Mouse (Mus musculus) liver, adult 2 months (tissue): Measurements from ENCODE around the gene Slc17a3. TPM values are rescaled to one million over a fixed set of nuclear protein-coding genes. Genes with fewer than 3 reads are reported as not detected.

Experiments
- DNase-seq: peaks from one replicate; pipeline ENCODE4 v3.0.0-alpha.2; 2011; ENCODE audit warnings: low read depth, low spot score; ENCODE audit errors: extremely low read depth
- H3K27ac ChIP-seq: fragments of 200-500 bp; replicated peaks from 2 replicates; pipeline ENCODE4 v1.5.1; 2012; ENCODE audit warnings: low read depth, mild to moderate bottlenecking, control low read depth, inconsistent platforms, low read length; ENCODE audit not compliant: insufficient read depth
- H3K27me3 ChIP-seq: fragments of 200-500 bp; 2 replicates; pipeline ENCODE4 v1.6.1; 2012; ENCODE audit warnings: mild to moderate bottlenecking, moderate library complexity, low read length, inconsistent platforms; ENCODE audit not compliant: control insufficient read depth, insufficient read depth
- H3K36me3 ChIP-seq: fragments of 200-500 bp; 2 replicates; pipeline ENCODE4 v1.6.1; 2012; ENCODE audit warnings: low read length, inconsistent platforms; ENCODE audit not compliant: control insufficient read depth, insufficient read depth
- H3K4me1 ChIP-seq: fragments of 200-500 bp; 2 replicates; pipeline ENCODE4 v1.6.1; 2011; ENCODE audit warnings: low read length; ENCODE audit not compliant: control insufficient read depth, insufficient read depth
- H3K4me3 ChIP-seq: fragments of 200-500 bp; 2 replicates; pipeline ENCODE4 v1.5.1; 2011; ENCODE audit warnings: low read depth, mild to moderate bottlenecking, control low read depth, low read length, moderate library complexity; ENCODE audit not compliant: insufficient read depth
- H3K79me2 ChIP-seq: fragments of 200-500 bp; 2 replicates; pipeline ENCODE4 v1.6.1; 2012; ENCODE audit warnings: inconsistent platforms, mild to moderate bottlenecking, low read length, moderate library complexity; ENCODE audit not compliant: control insufficient read depth, insufficient read depth
- H3K9ac ChIP-seq: fragments of 200-500 bp; 2 replicates; pipeline ENCODE4 v1.6.1; 2012; ENCODE audit warnings: low read depth, mild to moderate bottlenecking, control low read depth, inconsistent platforms, low read length
- CTCF ChIP-seq: fragments of 200-500 bp; IDR thresholded peaks from 2 replicates; pipeline ENCODE4 v1.5.1; 2011; ENCODE audit warnings: low read depth, low read length, control low read depth
- POLR2A ChIP-seq: fragments of 200-500 bp; IDR thresholded peaks from 2 replicates; pipeline ENCODE4 v1.6.1; 2011; ENCODE audit warnings: low read length, control low read depth; ENCODE audit not compliant: insufficient read depth; ENCODE audit errors: extremely low read depth
- WGBS: fragments of 180-500 bp; shearing (Covaris S2); methylation state at CpG from one replicate; pipeline ENCODE4 v1.1.7; 2018; 5-methylcytosine and 5-hydroxymethylcytosine counted together
- polyA plus RNA-seq: library from polyadenylated mRNA; depleted of rRNA; stranded (reverse); fragments of >200 nt; gene quantifications from 2 replicates; pipeline ENCODE4 v1.2.3, GENCODE M21; 2012; rRNA removed
- total RNA-seq: library from RNA; depleted of rRNA; stranded (reverse); fragments of >200 nt; gene quantifications from 2 replicates; pipeline ENCODE4 v1.2.3, GENCODE M21; 2014; rRNA removed

Gene Slc17a3
- total RNA-seq (32.8 and 38.1 TPM in 2 replicates), polyA plus RNA-seq (34.5 and 39.7 TPM in 2 replicates)

GRCm38 (mm10) chr13:23839308-23839707, at the start of gene Slc17a3:
Gene Slc17a3 (plus strand): TSS chr13:23839434.
- peak within 1 kb of the TSS; percentile 79 for H3K27ac ChIP-seq
- peak within 1 kb of the TSS; percentile 46 for H3K9ac ChIP-seq
- TF ChIP-seq CTCF (0 out of 2 replicates have a peak, but pooled peaks have one; percentile 6), POLR2A (no peak)
- peak within 1 kb of the TSS; percentile 42 for H3K4me3 ChIP-seq
- H3K36me3 ChIP-seq, result peaks cover 5% of the 10 kb centered on the region; the same call in 1 of the 2 replicates
- H3K4me1 ChIP-seq, result peaks cover 34% of the 10 kb centered on the region
- peaks cover 6% of the 10 kb centered on the region; the same call in 1 of the 2 replicates for H3K79me2 ChIP-seq
- 17% methylated on average over 2 of the region's 2 CpGs for WGBS
- no peaks in the 10 kb centered on the region for H3K27me3 ChIP-seq
- peak; percentile 82 for DNase-seq

GRCm38 (mm10) chr13:23792520-23792919, 46.7 kb upstream of the Slc17a3 start:
- peak; percentile 79 for DNase-seq
- WGBS, result 10% methylated on average over 2 of the region's 2 CpGs
- Histone ChIP-seq H3K27ac (no peak overlapping the region), H3K4me1 (no peaks in the 10 kb centered on the region; the same call in 1 of the 2 replicates), H3K4me3 (no peak overlapping the region), H3K79me2 (no peaks in the 10 kb centered on the region), H3K36me3 (no peaks in the 10 kb centered on the region), H3K27me3 (no peaks in the 10 kb centered on the region), H3K9ac (no peak overlapping the region; the same call in 1 of the 2 replicates)
- TF ChIP-seq POLR2A (no peak), CTCF (peak; percentile 50)

- no peaks in the 10 kb centered on the region for H3K36me3 ChIP-seq
- no peak overlapping the region for H3K9ac ChIP-seq
- TF ChIP-seq CTCF (no peak), POLR2A (no peak)
- H3K27ac ChIP-seq, result no peak overlapping the region
- H3K4me3 ChIP-seq, result no peak overlapping the region
- no peak for DNase-seq
- H3K4me1 ChIP-seq, result no peaks in the 10 kb centered on the region
- H3K27me3 ChIP-seq, result no peaks in the 10 kb centered on the region
- H3K79me2 ChIP-seq, result no peaks in the 10 kb centered on the region; the same call in 1 of the 2 replicates
- WGBS, result 71% methylated on average over 5 of the region's 5 CpGs
Measured at GRCm38 (mm10) chr13:23799405-23799804, 39.8 kb upstream of the Slc17a3 start.

GRCm38 (mm10) chr13:23804532-23804931, 34.7 kb upstream of the Slc17a3 start:
- 25% methylated on average over 2 of the region's 2 CpGs for WGBS
- H3K4me3 ChIP-seq, result no peak overlapping the region
- no peaks in the 10 kb centered on the region for H3K27me3 ChIP-seq
- peaks cover 2% of the 10 kb centered on the region; the same call in 1 of the 2 replicates for H3K79me2 ChIP-seq
- H3K4me1 ChIP-seq, result peaks cover 1% of the 10 kb centered on the region; the same call in 1 of the 2 replicates
- H3K36me3 ChIP-seq, result no peaks in the 10 kb centered on the region; the same call in 1 of the 2 replicates
- DNase-seq, result peak; percentile 98
- no peak overlapping the region for H3K27ac ChIP-seq
- H3K9ac ChIP-seq, result no peak overlapping the region
- no peak for TF ChIP-seq POLR2A
- TF ChIP-seq CTCF, result no peak

GRCm38 (mm10) chr13:23806422-23807052, 32.7 kb upstream of the Slc17a3 start, which contains the start of gene Slc17a2:
Gene Slc17a2 (plus strand): TSS chr13:23806993.
- peak; percentile 98 for DNase-seq
- Histone ChIP-seq H3K4me1 (peaks cover 10% of the 10 kb centered on the region; the same call in 1 of the 2 replicates), H3K4me3 (peak within 1 kb of the TSS; percentile 92), H3K27me3 (no peaks in the 10 kb centered on the region), H3K27ac (peak within 1 kb of the TSS; percentile 100), H3K79me2 (peaks cover 3% of the 10 kb centered on the region; the same call in 1 of the 2 replicates), H3K36me3 (peaks cover 15% of the 10 kb centered on the region), H3K9ac (peak within 1 kb of the TSS; percentile 98)
- TF ChIP-seq POLR2A (peak; percentile 8; the same call in 1 of the 2 replicates), CTCF (no peak)
- WGBS, result 24% methylated on average over 15 of the region's 15 CpGs

- Histone ChIP-seq H3K79me2 (peaks cover 3% of the 10 kb centered on the region; the same call in 1 of the 2 replicates), H3K36me3 (peaks cover 69% of the 10 kb centered on the region), H3K27ac (no peak overlapping the region), H3K4me3 (no peak overlapping the region), H3K4me1 (peaks cover 21% of the 10 kb centered on the region), H3K9ac (no peak overlapping the region), H3K27me3 (no peaks in the 10 kb centered on the region)
- WGBS, result 53% methylated on average over 2 of the region's 2 CpGs
- no peak for DNase-seq
- peak; percentile 40; the same call in 1 of the 2 replicates for TF ChIP-seq CTCF
- TF ChIP-seq POLR2A, result no peak
Measured at GRCm38 (mm10) chr13:23816148-23816547, 23.1 kb upstream of the Slc17a3 start.
